Comparison of ENCODE assay signal across 21 mouse cellular contexts in genomic region chr9:7761906-7762455, GRCm38 (mm10). TPM values are rescaled to one million over a fixed set of nuclear protein-coding genes. Genes with fewer than 3 reads are reported as not detected.
A peak's percentile ranks its signal among the peaks of the same experiment; 100 is the strongest.
DNase-seq lines count a peak whose midpoint lies in the region; ATAC-seq and TF ChIP-seq lines count a peak whose summit lies in the region.
"Had no signal": no experiment of that assay in that cellular context is flagged by ENCODE, and none has a peak within 500 bp of the region (broad histone marks: within the 10 kb centered on the region; RNA-seq: fewer than 3 reads in every experiment).

No protein-coding gene starts in this region.

- H3K9ac ChIP-seq in heart, embryonic 11.5 days (ENCODE audit: low read depth, low read length) = peak overlapping the region; percentile 43; the same call in 1 of the 2 replicates
- peak overlapping the region; percentile 36 for H3K9ac ChIP-seq in ES-Bruce4 (ENCODE audit: low read depth, poor library complexity, severe bottlenecking)
- peak overlapping the region; percentile 56 for H3K9ac ChIP-seq in ES-E14 (ENCODE audit: insufficient read depth, low read depth, low read length, poor library complexity, severe bottlenecking)
- H3K9ac ChIP-seq: embryonic facial prominence, embryonic 15.5 days; hindbrain, embryonic 15.5 days; kidney, embryonic 15.5 days; limb, embryonic 13.5 days; liver, embryonic 13.5 days; lung, embryonic 15.5 days; stomach, embryonic 15.5 days had no signal

- 0 out of 2 replicates have a peak, but pooled peaks have one; percentile 10 for TF ChIP-seq EP300 in ES-Bruce4 (IDR thresholded peaks at IDR 0.05; ENCODE audit: insufficient read depth, low read depth, low read length)

- 30% methylated on average over 17 of the region's 17 CpGs for WGBS in heart, embryonic 11.5 days (ENCODE audit: insufficient replicate concordance)
- WGBS in kidney, adult 2 months = 78% methylated on average over 17 of the region's 17 CpGs

- peaks cover 4% of the 10 kb centered on the region; the same call in 1 of the 2 replicates for H3K4me1 ChIP-seq in heart, embryonic 11.5 days (ENCODE audit: control insufficient read depth, insufficient read depth, low read length)
- H3K4me1 ChIP-seq in ES-Bruce4 (ENCODE audit: control insufficient read depth, insufficient read depth, low read length) (peaks cover 3% of the 10 kb centered on the region), ES-E14 (ENCODE audit: control insufficient read depth in 2 of 2, insufficient read depth in 2 of 2, low read length in 2 of 2, poor library complexity in 1 of 2) (peaks cover 0 to 9% of the 10 kb centered on the region in 2 experiments; a peak in 2 of 4 replicates)
- peaks cover 4% of the 10 kb centered on the region; the same call in 1 of the 2 replicates for H3K4me1 ChIP-seq in kidney, adult 2 months (ENCODE audit: control insufficient read depth, insufficient read depth, low read length)
- H3K4me1 ChIP-seq: stomach, embryonic 15.5 days had no signal

- DNase-seq in heart, adult 8-10 months (ENCODE audit: low spot score) = no peak
- no peak for DNase-seq in ES-E14 (ENCODE audit: low read depth, low spot score)
- peak; percentile 29 to 51 for DNase-seq in cerebellum, postnatal 25 days
- no peak for DNase-seq in left cerebral cortex, adult 8-10 months (ENCODE audit: low spot score in 2 of 2)
- no peak for DNase-seq in kidney, adult 2 months
- DNase-seq: adrenal gland, adult 8-10 months; gastrocnemius, postnatal 25 days; heart, postnatal 4 days; liver, embryonic 13.5 days; lung, postnatal 4 days had no signal

- peak overlapping the region; percentile 35 for H3K4me2 ChIP-seq in heart, embryonic 11.5 days
- H3K4me2 ChIP-seq: embryonic facial prominence, embryonic 15.5 days; hindbrain, embryonic 15.5 days; kidney, embryonic 15.5 days; limb, embryonic 13.5 days; liver, embryonic 13.5 days; lung, embryonic 15.5 days; stomach, embryonic 15.5 days had no signal

- in situ Hi-C loops in ES-E14 (cut with MboI; ENCODE audit: low sequenced_read_pairs in 2 of 2, unreplicated experiment in 2 of 2) = no loop called here

- ATAC-seq in heart, embryonic 11.5 days (replicated peaks; ENCODE audit: insufficient number of reproducible peaks, low FRiP score, low TSS enrichment) = no peak
- ATAC-seq: forebrain, embryonic 16.5 days; intestine, embryonic 16.5 days had no signal

- no peaks in the 10 kb centered on the region for H3K27me3 ChIP-seq in heart, embryonic 11.5 days (ENCODE audit: control insufficient read depth, insufficient read depth, low read length)
- H3K27me3 ChIP-seq in ES-Bruce4 (ENCODE audit: control insufficient read depth, insufficient read depth, low read length, poor library complexity, severe bottlenecking) = no peaks in the 10 kb centered on the region
- no peaks in the 10 kb centered on the region for H3K27me3 ChIP-seq in kidney, adult 2 months (replicated peaks; ENCODE audit: control insufficient read depth, insufficient read depth, low read length)
- H3K27me3 ChIP-seq: liver, embryonic 13.5 days; lung, embryonic 15.5 days; stomach, embryonic 15.5 days had no signal

- TF ChIP-seq POLR2A in ES-Bruce4 (IDR thresholded peaks at IDR 0.05; ENCODE audit: insufficient read depth, low read length) = no peak
- TF ChIP-seq POLR2A in kidney, adult 2 months (IDR thresholded peaks at IDR 0.05; ENCODE audit: low read depth, low read length) = no peak

- TF ChIP-seq CTCF in ES-Bruce4 (IDR thresholded peaks at IDR 0.05; ENCODE audit: low read depth, low read length) = no peak
- TF ChIP-seq CTCF in kidney, adult 2 months (conservative IDR thresholded peaks at IDR 0.05; ENCODE audit: insufficient read depth, insufficient read length, low read depth, low read length) = no peak

- H3K9me3 ChIP-seq in heart, embryonic 11.5 days (replicated peaks; ENCODE audit: control insufficient read depth, low read length) = 0 out of 2 replicates have a peak, but pooled peaks cover 2% of the 10 kb centered on the region
- H3K9me3 ChIP-seq in ES-Bruce4 (replicated peaks; ENCODE audit: control insufficient read depth, insufficient read depth, low read length, poor library complexity, severe bottlenecking) (no peaks in the 10 kb centered on the region; the same call in 1 of the 2 replicates), ES-E14 (ENCODE audit: control insufficient read depth, insufficient read depth, low read depth, low read length) (no peaks in the 10 kb centered on the region)
- H3K9me3 ChIP-seq: embryonic facial prominence, embryonic 15.5 days; liver, embryonic 13.5 days; lung, embryonic 15.5 days had no signal

- H3K4me3 ChIP-seq in heart, embryonic 11.5 days (ENCODE audit: low read depth, low read length) = no peak overlapping the region
- H3K4me3 ChIP-seq in ES-Bruce4 (ENCODE audit: low read depth, low read length) = peak overlapping the region; percentile 58
- H3K4me3 ChIP-seq in ES-E14 (ENCODE audit: insufficient read depth in 1 of 2, low read depth in 1 of 2, low read length in 2 of 2, poor library complexity in 1 of 2, severe bottlenecking in 1 of 2) = peak overlapping the region; percentile 16 to 38
- H3K4me3 ChIP-seq in kidney, adult 2 months (ENCODE audit: insufficient read depth, low read depth, low read length) = no peak overlapping the region
- H3K4me3 ChIP-seq: embryonic facial prominence, embryonic 15.5 days; hindbrain, embryonic 15.5 days; kidney, embryonic 15.5 days; limb, embryonic 13.5 days; liver, embryonic 13.5 days; lung, embryonic 15.5 days; midbrain, embryonic 10.5 days; stomach, embryonic 15.5 days had no signal

- H3K36me3 ChIP-seq in heart, embryonic 11.5 days (ENCODE audit: control insufficient read depth, insufficient read depth, low read length) = no peaks in the 10 kb centered on the region
- no peaks in the 10 kb centered on the region; the same call in 1 of the 2 replicates for H3K36me3 ChIP-seq in ES-Bruce4 (ENCODE audit: control insufficient read depth, insufficient read depth, low read length, poor library complexity, severe bottlenecking)
- H3K36me3 ChIP-seq in ES-E14 (ENCODE audit: control insufficient read depth, insufficient read depth, low read length, poor library complexity, severe bottlenecking) = no peaks in the 10 kb centered on the region
- H3K36me3 ChIP-seq in kidney, adult 2 months (ENCODE audit: control insufficient read depth, insufficient read depth, low read length) = no peaks in the 10 kb centered on the region
- H3K36me3 ChIP-seq: embryonic facial prominence, embryonic 15.5 days; hindbrain, embryonic 15.5 days; kidney, embryonic 15.5 days; limb, embryonic 13.5 days; liver, embryonic 13.5 days; lung, embryonic 15.5 days; stomach, embryonic 15.5 days had no signal

- no peak overlapping the region for H3K27ac ChIP-seq in heart, embryonic 11.5 days (ENCODE audit: low read depth, low read length)
- H3K27ac ChIP-seq in ES-Bruce4 (ENCODE audit: insufficient read depth, low read length) = peak overlapping the region; percentile 49; the same call in 1 of the 2 replicates
- H3K27ac ChIP-seq in ES-E14 (ENCODE audit: insufficient read depth, low read depth, low read length, poor library complexity, severe bottlenecking) = no peak overlapping the region
- H3K27ac ChIP-seq in kidney, adult 2 months (ENCODE audit: insufficient read depth, low read depth, low read length) = no peak overlapping the region
- H3K27ac ChIP-seq: hindbrain, embryonic 15.5 days; kidney, embryonic 15.5 days; limb, embryonic 13.5 days; liver, embryonic 13.5 days; lung, embryonic 15.5 days; midbrain, embryonic 10.5 days; stomach, embryonic 15.5 days had no signal

TF ChIP-seq in ES-E14, 5 proteins besides CTCF, POLR2A, EP300 and RAD21:
- TF ChIP-seq ZNF384 (IDR thresholded peaks at IDR 0.05; ENCODE audit: low read depth, low read length) (no peak), CHD2 (IDR thresholded peaks at IDR 0.05; ENCODE audit: low read depth, low read length) (no peak), MAFK (IDR thresholded peaks at IDR 0.05; ENCODE audit: insufficient read depth, low read depth, low read length) (no peak), ZC3H11A (IDR thresholded peaks at IDR 0.05; ENCODE audit: borderline replicate concordance, low read depth, low read length) (no peak), HCFC1 (IDR thresholded peaks at IDR 0.05; ENCODE audit: borderline replicate concordance, insufficient read depth, low read length) (no peak)

RNA-seq across cellular contexts. Expression of gene Tmem123, which starts 1.9 kb away (rescaled TPM):
- polyA plus RNA-seq in heart, embryonic 11.5 days (2014; fragmentation: Nextera tagmentation; extraction: Ambion mirVana) = 131 and 134 TPM in 2 replicates
- 10 to 100 TPM; 37.9 to 41.2 (median 38.4) TPM for total RNA-seq in heart, adult 8-10 months (2022)
- polyA plus RNA-seq in ES-Bruce4 (2011; ENCODE audit: insufficient read depth, insufficient read length, low read depth, missing spikeins) = 60.2 and 62.0 TPM in 2 replicates
- total RNA-seq in ES-E14 (2012; rRNA removed) = 23.6 and 27.5 TPM in 2 replicates
- total RNA-seq in left cerebral cortex, adult 8-10 months (2022) = 10 to 100 TPM; 11.6 to 12.5 (median 11.7) TPM
- polyA plus RNA-seq in kidney, adult 2 months (2012; rRNA removed) = 40.8 and 43.7 TPM in 2 replicates

Comparison
In these comparisons a context has a peak if more than half of its experiments do, and no peak if none do; other contexts are left out.
1. H3K4me3 ChIP-seq: peak in ES-Bruce4 (single experiment) and ES-E14 (2 of 2); none in heart, embryonic 11.5 days (single experiment) and kidney, adult 2 months (single experiment).
2. DNase-seq: peak in cerebellum, postnatal 25 days (2 of 2); none in heart, adult 8-10 months (single experiment), ES-E14 (single experiment), left cerebral cortex, adult 8-10 months (0 of 2) and kidney, adult 2 months (single experiment).
3. Peak in every context shown above with its lines, with median percentiles within 50 percentile points of each other: H3K9ac ChIP-seq.